Mouse (Mus musculus): ENCODE results near the gene Pam.
"Not testable (repeated sequence)": the region's sequence is repeated elsewhere in the genome, so short reads cannot be mapped to it uniquely, and the experiment has no call there.

Gene Pam

GRCm38 (mm10) chr1:97765712-97766111 is 329.7 kb downstream of the Pam start:
- DNase-seq (ENCODE audit: low spot score), result not testable (repeated sequence)

- DNase-seq (ENCODE audit: low spot score), result no peak
These were observed 334.0 kb downstream of the Pam start for GRCm38 (mm10) chr1:97761477-97761876.

GRCm38 (mm10) chr1:97760598-97760997 is 334.8 kb downstream of the Pam start:
- DNase-seq (ENCODE audit: low spot score), result no peak

GRCm38 (mm10) chr1:97759841-97760240 is 335.6 kb downstream of the Pam start:
- no peak for DNase-seq (ENCODE audit: low spot score)

GRCm38 (mm10) chr1:97754392-97754791 is 341.1 kb downstream of the Pam start:
- DNase-seq (ENCODE audit: low spot score), result no peak

GRCm38 (mm10) chr1:97753216-97753615 is 342.2 kb downstream of the Pam start:
- no peak for DNase-seq (ENCODE audit: low spot score)

- DNase-seq (ENCODE audit: low spot score), result no peak
These were observed 347.3 kb downstream of the Pam start for GRCm38 (mm10) chr1:97748163-97748562.

- no peak for DNase-seq (ENCODE audit: low spot score)
These were observed 349.2 kb downstream of the Pam start for GRCm38 (mm10) chr1:97746261-97746660.

GRCm38 (mm10) chr1:97745712-97746111 is 349.7 kb downstream of the Pam start:
- no peak for DNase-seq (ENCODE audit: low spot score)

Data from urinary bladder, postnatal 10 days (tissue).